Mouse (Mus musculus) thymus, adult 2 months (tissue): ENCODE data around the gene Fus. TPM values are rescaled to one million over a fixed set of nuclear protein-coding genes. Genes with fewer than 3 reads are reported as not detected.
"Not testable (repeated sequence)": the region's sequence is repeated elsewhere in the genome, so short reads cannot be mapped to it uniquely, and the experiment has no call there.

Source experiments
- DNase-seq: peaks from one replicate; pipeline ENCODE4 v3.0.0; 2021
- H3K27ac ChIP-seq: fragments of 200-500 bp; 2 replicates; pipeline ENCODE4 v1.5.1; 2012; ENCODE audit warnings: low read length, control low read depth; ENCODE audit not compliant: control insufficient read depth, insufficient read depth
- H3K27me3 ChIP-seq: fragments of 200-500 bp; 2 replicates; pipeline ENCODE4 v1.6.1; 2012; ENCODE audit warnings: mild to moderate bottlenecking, low read length, moderate library complexity, mixed read lengths; ENCODE audit not compliant: control insufficient read depth, insufficient read depth
- H3K36me3 ChIP-seq: fragments of 200-500 bp; 2 replicates; pipeline ENCODE4 v1.6.1; 2012; ENCODE audit warnings: mild to moderate bottlenecking, low read length, moderate library complexity; ENCODE audit not compliant: control insufficient read depth, insufficient read depth
- H3K4me1 ChIP-seq: fragments of 200-500 bp; replicated peaks from 2 replicates; pipeline ENCODE4 v1.6.1; 2012; ENCODE audit warnings: low read length; ENCODE audit not compliant: control insufficient read depth, insufficient read depth
- H3K4me3 ChIP-seq: fragments of 200-500 bp; 2 replicates; pipeline ENCODE4 v1.5.1; 2012; ENCODE audit warnings: mild to moderate bottlenecking, low read length, control low read depth, moderate library complexity; ENCODE audit not compliant: control insufficient read depth, insufficient read depth
- CTCF ChIP-seq: fragments of 200-500 bp; IDR thresholded peaks from 2 replicates; pipeline ENCODE4 v1.5.1; 2012; ENCODE audit warnings: mild to moderate bottlenecking, control low read depth, low read length, moderate library complexity, borderline replicate concordance; ENCODE audit not compliant: control insufficient read depth, poor library complexity, insufficient read depth; ENCODE audit errors: extremely low read depth
- POLR2A ChIP-seq: fragments of 200-500 bp; IDR thresholded peaks from 2 replicates; pipeline ENCODE4 v1.6.1; 2012; ENCODE audit warnings: mild to moderate bottlenecking, low read length, control low read depth, moderate library complexity; ENCODE audit not compliant: control insufficient read depth, poor library complexity, insufficient read depth; ENCODE audit errors: extremely low read depth
- WGBS: fragments of 180-500 bp; shearing (Covaris S2); methylation state at CpG from one replicate; pipeline ENCODE4 v1.1.7; 2018; 5-methylcytosine and 5-hydroxymethylcytosine counted together
- polyA plus RNA-seq: library from polyadenylated mRNA; depleted of rRNA; stranded (reverse); fragments of >200 nt; gene quantifications from 2 replicates; pipeline ENCODE4 v1.2.3, GENCODE M21; 2012

Gene Fus
- polyA plus RNA-seq, 1 experiment, result 478 TPM

DNA sequence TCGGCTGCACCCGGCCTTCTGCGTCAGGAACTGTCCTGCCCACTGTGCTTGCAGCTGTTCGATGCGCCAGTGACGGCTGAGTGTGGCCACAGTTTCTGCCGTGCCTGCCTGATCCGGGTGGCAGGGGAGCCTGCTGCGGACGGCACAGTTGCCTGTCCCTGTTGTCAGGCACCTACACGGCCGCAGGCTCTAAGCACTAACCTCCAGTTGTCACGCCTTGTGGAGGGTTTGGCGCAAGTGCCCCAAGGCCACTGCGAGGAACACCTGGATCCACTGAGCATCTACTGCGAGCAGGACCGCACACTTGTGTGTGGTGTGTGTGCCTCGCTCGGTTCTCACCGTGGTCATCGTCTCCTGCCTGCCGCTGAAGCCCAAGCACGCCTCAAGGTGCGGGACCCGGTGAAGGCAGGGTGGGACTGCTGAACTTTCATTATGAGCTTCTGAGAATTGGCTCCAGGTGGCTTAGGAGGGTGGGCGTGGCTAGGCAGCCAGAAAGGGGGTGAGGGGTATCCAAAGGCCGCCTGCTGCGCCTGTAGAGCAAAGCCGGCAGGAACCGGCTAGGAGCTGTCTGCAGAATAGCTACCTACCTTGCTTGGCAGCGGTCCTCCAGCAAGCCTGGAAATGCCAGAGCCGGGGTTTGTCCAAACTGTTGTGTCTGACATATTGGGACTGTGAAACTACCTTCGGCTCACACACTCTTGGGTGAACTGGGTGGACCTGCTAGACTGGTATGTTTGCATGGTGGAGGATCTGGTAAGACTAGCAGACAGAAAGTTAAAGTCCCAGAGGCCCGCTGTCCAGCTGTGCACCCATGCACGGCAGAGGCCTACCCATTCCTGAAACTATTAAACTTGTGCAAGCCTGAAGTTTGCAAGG is 37.5 kb downstream of the Fus start:
- Histone ChIP-seq H3K4me3 (peak overlapping the region; percentile 10; the same call in 1 of the 2 replicates), H3K27me3 (no peaks in the 10 kb centered on the region), H3K36me3 (no peaks in the 10 kb centered on the region), H3K27ac (no peak overlapping the region), H3K4me1 (peaks cover 16% of the 10 kb centered on the region)
- 50% methylated on average over 35 of the region's 35 CpGs for WGBS
- DNase-seq, result peak; percentile 51
- TF ChIP-seq POLR2A (no peak), CTCF (no peak)

DNA sequence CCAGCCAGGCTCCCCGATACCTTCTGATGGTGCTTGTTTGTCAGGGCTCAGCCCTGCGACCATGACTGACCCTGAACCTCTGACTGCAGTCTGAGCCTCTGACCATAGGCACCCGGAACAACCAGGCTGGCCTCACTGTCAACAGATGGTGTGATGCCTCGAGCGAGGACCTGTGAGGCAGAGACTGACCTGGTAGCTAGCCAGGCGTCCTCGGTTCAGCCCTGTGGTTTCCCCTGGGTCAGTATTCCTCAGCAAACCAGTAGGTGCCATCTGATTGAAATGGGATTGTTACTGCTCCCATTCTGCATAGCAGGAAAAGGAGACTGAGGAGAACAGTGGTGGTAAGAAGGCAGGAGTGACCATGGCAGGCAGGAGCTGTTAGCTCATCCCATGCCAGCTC is 38.9 kb downstream of the Fus start:
- no peak overlapping the region for H3K27ac ChIP-seq
- no peaks in the 10 kb centered on the region for H3K27me3 ChIP-seq
- no peak overlapping the region for H3K4me3 ChIP-seq
- TF ChIP-seq CTCF, result no peak
- no peak for TF ChIP-seq POLR2A
- DNase-seq, result no peak
- H3K36me3 ChIP-seq, result no peaks in the 10 kb centered on the region
- 95% methylated on average over 7 of the region's 7 CpGs for WGBS
- H3K4me1 ChIP-seq, result peaks cover 24% of the 10 kb centered on the region

DNA sequence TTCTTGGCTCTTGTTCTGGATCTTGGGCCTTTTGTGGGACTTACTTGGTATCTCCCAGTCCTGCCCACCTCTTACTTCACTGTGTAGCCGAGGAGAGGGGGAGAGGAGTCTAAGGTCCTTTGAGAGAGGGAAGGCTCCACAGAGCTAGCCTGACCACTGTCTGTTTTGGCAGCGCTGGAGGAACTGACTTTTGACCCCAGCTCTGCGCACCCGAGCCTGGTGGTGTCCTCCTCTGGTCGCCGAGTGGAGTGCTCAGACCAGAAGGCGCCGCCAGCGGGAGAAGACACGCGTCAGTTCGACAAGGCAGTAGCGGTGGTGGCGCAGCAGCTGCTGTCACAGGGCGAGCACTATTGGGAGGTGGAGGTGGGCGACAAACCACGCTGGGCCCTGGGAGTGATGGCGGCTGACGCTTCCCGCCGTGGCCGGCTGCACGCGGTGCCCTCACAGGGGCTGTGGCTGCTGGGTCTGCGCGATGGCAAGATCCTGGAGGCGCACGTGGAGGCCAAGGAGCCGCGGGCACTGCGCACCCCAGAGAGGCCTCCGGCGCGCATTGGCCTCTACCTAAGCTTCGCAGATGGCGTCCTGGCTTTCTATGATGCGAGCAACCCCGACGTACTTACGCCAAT is 42.6 kb downstream of the Fus start:
- no peak for DNase-seq
- Histone ChIP-seq H3K36me3 (no peaks in the 10 kb centered on the region), H3K4me3 (no peak overlapping the region), H3K27ac (no peak overlapping the region), H3K4me1 (peaks cover 30% of the 10 kb centered on the region), H3K27me3 (no peaks in the 10 kb centered on the region)
- WGBS, result 93% methylated on average over 40 of the region's 40 CpGs
- TF ChIP-seq CTCF (no peak), POLR2A (no peak)

DNA sequence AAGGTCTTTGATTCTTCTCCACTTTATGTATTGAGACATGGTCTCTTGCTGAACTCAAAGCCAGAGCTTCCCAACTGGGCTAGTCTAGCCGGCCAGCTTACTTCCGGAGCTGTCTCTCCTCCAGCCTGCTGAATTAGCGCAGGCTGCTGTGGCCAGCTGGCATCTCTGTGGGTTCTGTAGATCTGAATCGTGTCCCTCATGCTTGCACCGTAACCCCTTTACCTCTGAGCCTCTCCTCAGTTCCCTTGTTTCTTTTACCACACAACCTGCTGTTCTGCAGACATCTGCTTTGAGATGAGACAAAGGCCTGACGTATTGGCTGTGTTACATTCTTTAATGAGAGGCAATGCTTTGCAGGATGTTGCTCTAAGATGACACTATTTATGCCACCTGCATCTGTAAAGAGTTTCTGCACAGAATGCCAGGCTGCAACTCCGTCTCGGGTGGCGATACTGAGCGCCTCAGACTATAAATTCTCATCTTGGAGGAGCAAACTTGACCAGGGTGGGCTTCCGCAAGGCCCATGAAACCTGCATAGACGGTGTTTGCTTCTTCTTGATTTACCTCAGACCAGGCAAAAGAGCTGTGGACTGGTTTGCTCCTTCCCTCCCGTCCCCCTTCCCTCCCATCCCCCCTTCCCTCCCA is 45.0 kb downstream of the Fus start:
- WGBS, result 34% methylated on average over 13 of the region's 13 CpGs
- Histone ChIP-seq H3K27me3 (no peaks in the 10 kb centered on the region), H3K36me3 (no peaks in the 10 kb centered on the region), H3K4me3 (no peak overlapping the region), H3K27ac (peak overlapping the region; percentile 95), H3K4me1 (peaks cover 26% of the 10 kb centered on the region)
- peak; percentile 54 for DNase-seq
- no peak for TF ChIP-seq CTCF
- no peak for TF ChIP-seq POLR2A

DNA sequence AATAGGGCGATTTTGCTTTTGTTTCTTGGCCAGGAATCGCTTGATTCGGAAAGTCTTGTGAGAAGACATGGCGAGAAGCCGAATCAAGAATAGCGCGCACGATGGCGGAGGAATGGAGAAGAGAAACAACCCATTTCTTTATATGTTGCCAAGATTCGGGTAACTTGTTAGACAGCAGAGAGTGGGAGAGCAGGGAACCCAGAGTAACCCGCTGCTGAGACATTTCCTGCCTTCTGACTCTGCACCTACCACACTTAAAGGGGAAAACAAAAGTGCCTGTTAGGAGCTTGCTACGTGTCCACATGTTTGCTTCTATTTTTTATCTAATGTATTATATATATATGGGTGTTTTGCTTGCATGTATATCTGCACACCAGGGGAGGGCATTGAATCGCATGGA is 45.9 kb downstream of the Fus start:
- Histone ChIP-seq H3K4me1 (peaks cover 26% of the 10 kb centered on the region), H3K27ac (peak overlapping the region; percentile 67; the same call in 1 of the 2 replicates), H3K27me3 (no peaks in the 10 kb centered on the region), H3K36me3 (no peaks in the 10 kb centered on the region), H3K4me3 (no peak overlapping the region)
- DNase-seq, result no peak
- 75% methylated on average over 13 of the region's 13 CpGs for WGBS
- TF ChIP-seq POLR2A (no peak), CTCF (no peak)

DNA sequence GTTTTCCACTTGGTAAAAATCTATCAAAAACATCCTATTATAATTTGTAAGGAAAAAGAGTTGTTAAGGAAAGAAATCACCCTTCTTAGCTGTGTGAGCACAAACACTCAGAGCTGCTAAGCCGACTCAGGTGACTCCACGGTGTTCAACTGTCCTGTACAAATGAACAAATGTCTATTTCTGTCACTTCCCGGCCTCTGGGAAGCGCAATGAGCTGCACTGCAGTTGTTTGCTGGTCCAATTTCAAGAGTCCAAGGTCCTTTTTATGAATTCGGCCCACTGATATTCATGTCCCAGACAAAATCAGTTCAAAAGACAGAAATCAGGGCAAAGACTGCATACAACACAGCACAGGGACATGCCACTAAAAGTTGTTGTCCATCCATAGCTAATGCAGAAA is 48.9 kb downstream of the Fus start:
- H3K4me3 ChIP-seq, H3K27me3 ChIP-seq, H3K36me3 ChIP-seq, DNase-seq, H3K27ac ChIP-seq: not testable (repeated sequence)
- H3K4me1 ChIP-seq, result peaks cover 17% of the 10 kb centered on the region
- WGBS, result 93% methylated on average over 5 of the region's 5 CpGs

DNA sequence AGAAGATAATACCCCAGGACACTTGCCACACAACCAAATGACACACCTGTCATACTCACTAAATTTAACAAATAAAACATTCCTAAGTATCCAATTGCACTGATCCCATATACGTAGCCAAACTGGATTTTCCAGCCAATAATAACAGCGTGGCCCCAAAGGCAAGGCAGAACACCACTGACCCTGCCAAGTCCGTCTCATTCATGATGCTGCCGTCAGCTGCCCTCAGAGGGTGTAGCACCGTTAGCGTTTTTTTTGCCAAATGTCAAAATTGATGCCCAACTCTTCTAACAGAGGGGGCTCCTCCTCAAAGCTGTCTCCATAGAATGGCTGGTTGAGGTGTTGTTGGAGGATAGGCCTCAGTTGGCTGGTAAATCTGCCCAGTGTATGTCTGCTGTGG is 49.4 kb downstream of the Fus start:
- Histone ChIP-seq H3K27me3 (no peaks in the 10 kb centered on the region), H3K27ac (no peak overlapping the region), H3K4me3 (no peak overlapping the region), H3K36me3 (no peaks in the 10 kb centered on the region), H3K4me1 (peaks cover 13% of the 10 kb centered on the region)
- no peak for TF ChIP-seq POLR2A
- TF ChIP-seq CTCF, result no peak
- 98% methylated on average over 6 of the region's 6 CpGs for WGBS
- no peak for DNase-seq
